Mouse (Mus musculus) skeletal muscle tissue, postnatal 0 days (tissue): Measurements from ENCODE around the gene Rapgef3. TPM values are rescaled to one million over a fixed set of nuclear protein-coding genes. Genes with fewer than 3 reads are reported as not detected.

ENCODE experiments used
- polyA plus RNA-seq: library from polyadenylated mRNA; unstranded; fragments of >200 nt; fragmentation: Nextera tagmentation; extraction: Ambion mirVana; gene quantifications from 2 replicates; pipeline ENCODE4 v1.2.1, GENCODE M21; 2015

Gene Rapgef3
- polyA plus RNA-seq = 6.3 and 8.1 TPM in 2 replicates

DNA sequence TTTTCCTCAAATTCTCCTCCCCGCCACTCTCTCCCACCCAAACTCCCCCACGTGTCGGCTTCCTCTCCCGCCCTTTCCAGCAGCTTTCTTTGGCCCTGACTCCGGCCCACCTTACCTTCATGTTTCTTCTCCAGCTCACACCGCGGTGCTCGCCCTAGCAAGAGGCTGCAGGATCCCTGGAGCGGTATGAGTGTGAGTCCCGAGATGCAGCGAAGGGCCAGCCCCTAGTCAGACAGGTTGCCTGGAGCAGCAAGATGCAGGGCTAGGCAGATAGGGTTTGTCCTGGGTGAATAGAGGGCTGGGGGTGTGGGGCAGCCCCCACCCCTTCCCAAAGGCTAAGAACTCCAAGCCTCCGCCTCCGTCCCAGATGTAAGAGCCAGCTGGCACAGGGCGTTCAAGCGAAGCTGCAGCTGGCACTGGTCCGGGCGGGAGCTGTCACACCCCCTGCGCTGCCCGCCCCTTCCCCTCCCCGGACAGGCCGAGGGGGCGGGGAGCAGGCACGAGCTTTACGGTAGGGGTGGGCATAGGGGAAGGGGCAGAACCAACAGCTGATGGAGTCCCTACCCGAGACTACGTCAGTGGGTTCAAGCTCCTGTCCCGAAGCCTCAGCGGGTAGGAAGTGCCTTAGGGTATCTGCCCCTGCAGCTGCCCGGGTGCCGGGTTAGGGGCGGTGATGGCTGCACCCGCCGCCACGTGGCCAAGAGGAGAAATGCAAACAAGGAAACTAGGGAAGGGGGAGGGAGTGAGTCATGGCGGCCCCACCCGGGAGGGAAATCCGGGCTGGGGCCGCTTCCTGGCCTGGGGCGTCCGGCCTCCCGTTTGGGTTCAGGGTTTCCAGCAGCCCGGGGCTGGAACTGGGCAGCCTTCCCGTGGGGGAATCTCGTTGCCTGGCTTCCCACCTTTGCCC, at the start of gene Rapgef3:
Gene Rapgef3, minus strand, starts transcription at position 693 of the 907 bp plus-strand sequence.

DNA sequence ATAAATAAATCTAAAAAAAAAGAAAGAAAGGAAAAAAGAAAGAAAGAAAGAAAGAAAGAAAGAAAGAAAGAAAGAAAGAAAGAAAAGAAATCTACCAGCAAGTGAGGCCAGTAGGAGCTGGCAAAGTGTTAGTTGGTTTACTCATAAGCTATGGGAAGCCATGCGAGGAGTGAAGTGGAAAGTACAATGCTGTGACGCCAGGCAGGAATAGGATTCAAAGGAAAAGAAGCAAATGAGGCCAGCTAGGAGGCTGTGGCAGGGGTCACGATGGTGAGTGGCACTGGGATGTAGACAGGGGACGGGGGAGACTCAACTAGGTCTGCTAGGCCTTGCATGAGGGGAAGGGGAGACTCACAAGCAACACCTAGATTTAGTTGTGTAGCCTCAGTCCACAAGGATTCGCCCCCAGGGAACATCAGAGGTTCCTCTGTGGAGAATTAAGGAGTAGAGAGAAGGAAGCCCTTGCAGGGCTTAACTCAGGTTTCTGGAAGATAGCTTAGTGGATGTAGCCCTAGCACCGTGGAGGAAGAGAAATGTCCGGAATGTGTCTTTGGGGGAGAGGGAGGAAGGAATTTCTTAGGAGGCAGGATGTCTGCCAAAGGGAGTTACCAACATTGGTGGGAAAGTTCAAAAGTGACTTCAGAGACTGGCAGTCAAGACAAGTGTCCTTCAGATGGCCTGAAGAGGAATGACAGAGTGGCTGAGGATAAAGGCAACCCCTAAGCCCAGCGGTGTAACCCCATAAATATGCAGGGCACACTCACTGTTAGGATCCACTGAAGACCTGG, 10.7 kb upstream of the Rapgef3 start, which contains the start of gene Slc48a1:
Gene Slc48a1, plus strand, starts transcription at position 210 of the 788 bp plus-strand sequence.

DNA sequence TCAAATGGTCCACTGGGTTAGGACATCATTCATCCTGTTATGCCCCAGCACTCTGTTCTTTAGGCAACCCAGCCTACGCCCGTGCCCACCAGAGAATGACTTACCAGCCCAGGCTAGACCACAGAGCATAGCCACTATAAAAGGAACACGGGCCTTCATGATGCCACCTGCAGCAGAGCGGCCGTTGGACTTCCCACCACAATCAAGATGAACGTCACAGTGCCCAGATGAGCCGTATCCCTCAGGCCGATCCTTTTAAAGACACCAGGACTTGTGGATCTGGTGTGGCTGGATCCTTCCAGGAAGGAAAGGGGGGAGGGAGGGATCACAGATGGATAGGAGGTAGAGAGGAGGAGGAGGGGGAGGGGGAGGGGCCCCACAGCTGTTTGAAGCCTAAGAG, 36.7 kb downstream of the Rapgef3 start, which contains the start of gene Endou:
Gene Endou, minus strand, starts transcription at position 229 of the 400 bp plus-strand sequence.

DNA sequence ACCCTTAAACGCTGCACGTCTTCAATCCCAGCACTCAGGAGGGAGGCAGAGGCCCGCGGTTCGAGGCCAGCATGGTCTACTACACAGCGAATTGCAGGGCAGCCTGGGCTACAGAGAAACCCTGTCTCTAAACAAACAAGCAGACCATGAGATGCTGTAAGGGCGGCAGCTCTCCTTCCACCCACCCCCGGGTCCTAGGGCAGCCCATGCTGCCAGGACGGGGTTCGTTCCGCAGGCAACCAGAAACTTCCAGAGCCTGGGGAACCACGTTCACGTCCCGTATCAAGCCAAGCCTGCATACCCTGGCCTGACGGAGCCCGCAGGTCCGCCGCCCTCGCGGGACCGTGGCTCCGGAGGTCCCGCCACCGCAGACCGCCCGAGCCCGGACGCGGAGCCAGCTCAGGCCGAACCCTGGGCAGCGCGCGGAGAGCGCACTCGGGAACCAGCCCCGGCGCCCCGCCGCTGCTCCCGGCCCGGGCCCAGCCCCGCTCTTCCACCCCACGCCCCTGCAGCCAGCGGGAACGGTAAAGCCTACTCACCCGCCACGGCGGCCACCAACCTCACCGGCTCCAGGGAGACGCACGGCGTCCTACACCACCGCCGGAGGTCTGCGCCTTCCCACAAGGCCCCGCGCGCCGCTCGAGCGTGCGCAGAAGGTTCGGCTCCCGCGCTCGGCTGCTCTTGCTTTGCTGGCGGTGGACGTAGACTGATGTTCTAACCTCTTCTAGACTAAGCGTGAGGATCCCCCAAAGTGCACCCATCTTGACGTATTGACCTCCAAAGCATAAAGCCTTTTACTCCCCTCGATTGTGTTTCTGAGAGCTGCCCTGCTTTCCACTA, 62.3 kb downstream of the Rapgef3 start, which contains the start of gene Rpap3:
Gene Rpap3, minus strand, starts transcription at position 615 of the 840 bp plus-strand sequence.

Other genes with a start within 250 kb of the Rapgef3 start
- gene Rpap3, start 62.1 kb downstream of the Rapgef3 start, polyA plus RNA-seq = 12.2 and 14.0 TPM in 2 replicates
- gene Endou, start 36.6 kb downstream of the Rapgef3 start, polyA plus RNA-seq = 0.44 and 3.1 TPM in 2 replicates
- 41.9 and 45.6 TPM in 2 replicates for gene Slc48a1, start 10.5 kb upstream of the Rapgef3 start, polyA plus RNA-seq
- gene Hdac7, start 76.5 kb upstream of the Rapgef3 start, polyA plus RNA-seq = 14.8 and 16.8 TPM in 2 replicates
- gene Vdr, start 142.7 kb upstream of the Rapgef3 start, polyA plus RNA-seq = 0.21 and 0.31 TPM in 2 replicates
- 23.0 and 30.3 TPM in 2 replicates for gene Tmem106c, start 196.2 kb upstream of the Rapgef3 start, polyA plus RNA-seq
- 0.33 and 28.3 TPM in 2 replicates for gene Col2a1, start 236.7 kb upstream of the Rapgef3 start, polyA plus RNA-seq